Mouse (Mus musculus) naive thymus-derived CD4-positive, alpha-beta T cell, adult 2 months (primary cell): ENCODE data around the gene Capn1.

Source experiments
- DNase-seq: peaks from one replicate; pipeline ENCODE4 v3.0.0-alpha.2; 2011; ENCODE audit warnings: low read depth

Capn1 gene

GRCm38 (mm10) chr19:6015511-6016315, at the start of gene Capn1:
Gene Capn1, minus strand, starts transcription at chr19:6015897.
- peak; percentile 82 for DNase-seq

- no peak for DNase-seq
These were observed 47.4 kb upstream of the Capn1 start for GRCm38 (mm10) chr19:6063081-6063480.

- no peak for DNase-seq
These were observed 46.7 kb upstream of the Capn1 start for GRCm38 (mm10) chr19:6062418-6062817.

- DNase-seq: peak; percentile 74
These were observed 46.1 kb upstream of the Capn1 start for GRCm38 (mm10) chr19:6061641-6062302.

DNA sequence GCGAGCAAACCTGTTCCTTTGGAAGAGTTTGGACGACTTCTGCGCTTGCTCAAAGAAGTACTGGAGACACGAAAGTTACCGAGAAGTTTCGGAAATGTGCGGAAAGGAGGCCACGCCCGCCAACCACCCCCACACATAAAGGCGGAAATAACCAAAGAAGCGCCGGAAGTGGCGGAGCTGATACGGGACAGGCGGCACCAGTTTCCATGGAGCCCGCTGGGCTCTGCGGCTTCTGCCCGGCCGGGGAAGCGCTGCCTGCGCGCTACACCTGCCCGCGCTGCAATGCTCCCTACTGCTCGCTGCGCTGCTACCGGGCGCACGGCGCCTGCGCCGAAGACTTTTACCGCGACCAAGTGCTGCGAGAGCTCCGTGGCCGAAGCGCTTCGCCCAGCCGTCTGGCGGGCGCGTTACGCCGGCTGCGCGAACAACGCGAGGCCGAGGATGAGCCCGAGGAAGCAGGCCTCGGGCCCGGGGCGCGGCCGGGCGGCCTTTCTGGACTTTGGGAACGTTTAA, 45.4 kb upstream of the Capn1 start, which contains the start of gene Znhit2:
TSS of gene Znhit2 (plus strand) at position 172 of the 513 bp plus-strand sequence.
- DNase-seq: peak; percentile 96

DNA sequence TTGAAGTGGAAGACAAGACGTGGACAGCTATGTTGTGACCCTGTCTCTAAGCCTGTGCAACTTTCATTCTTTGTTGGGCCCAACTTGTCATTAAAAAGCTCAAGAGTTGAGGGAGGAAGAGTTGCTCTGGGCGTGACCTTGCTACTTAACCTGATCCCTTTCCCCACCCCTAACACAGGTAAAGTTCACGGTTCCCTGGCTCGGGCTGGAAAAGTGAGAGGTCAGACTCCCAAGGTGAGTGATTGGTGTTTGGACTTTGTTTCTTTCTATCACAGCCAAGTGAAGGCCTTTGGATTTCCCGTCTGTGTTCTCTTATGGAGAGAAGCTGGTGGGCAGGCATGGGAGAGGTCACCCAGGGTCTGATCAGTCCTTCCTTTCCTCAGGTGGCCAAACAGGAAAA, 43.3 kb upstream of the Capn1 start:
- no peak for DNase-seq

- DNase-seq: no peak
These were observed 42.8 kb upstream of the Capn1 start for GRCm38 (mm10) chr19:6058513-6058912.

- DNase-seq: peak; percentile 99
These were observed 41.8 kb upstream of the Capn1 start, which contains the start of the genes Mrpl49 and Fau for GRCm38 (mm10) chr19:6057313-6058096. Gene Mrpl49, minus strand, starts transcription at chr19:6057785. Gene Fau, plus strand, starts transcription at chr19:6057844.

DNA sequence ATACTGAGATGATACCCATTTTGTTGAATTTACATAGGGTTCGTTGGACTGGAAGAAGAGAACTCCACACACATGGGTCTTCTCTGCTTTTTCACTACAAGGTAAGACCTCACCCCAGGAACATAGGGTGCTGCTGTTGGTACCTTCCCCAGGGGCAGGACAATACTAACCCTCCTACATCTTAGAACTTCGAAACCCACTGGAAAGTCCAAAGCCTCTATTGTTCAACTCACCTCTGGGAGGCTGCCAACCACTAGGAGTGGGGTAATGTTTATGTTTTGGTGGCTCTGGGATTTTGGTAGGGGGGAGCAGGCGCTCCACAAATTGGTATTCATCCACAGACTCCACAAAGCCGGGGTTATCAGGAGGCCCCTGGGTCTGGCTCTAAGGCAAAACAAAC, 41.0 kb upstream of the Capn1 start:
- DNase-seq: no peak

- DNase-seq: peak; percentile 10
These were observed 38.6 kb upstream of the Capn1 start for GRCm38 (mm10) chr19:6054296-6054695.

GRCm38 (mm10) chr19:6052516-6052915, 36.8 kb upstream of the Capn1 start:
- no peak for DNase-seq

DNA sequence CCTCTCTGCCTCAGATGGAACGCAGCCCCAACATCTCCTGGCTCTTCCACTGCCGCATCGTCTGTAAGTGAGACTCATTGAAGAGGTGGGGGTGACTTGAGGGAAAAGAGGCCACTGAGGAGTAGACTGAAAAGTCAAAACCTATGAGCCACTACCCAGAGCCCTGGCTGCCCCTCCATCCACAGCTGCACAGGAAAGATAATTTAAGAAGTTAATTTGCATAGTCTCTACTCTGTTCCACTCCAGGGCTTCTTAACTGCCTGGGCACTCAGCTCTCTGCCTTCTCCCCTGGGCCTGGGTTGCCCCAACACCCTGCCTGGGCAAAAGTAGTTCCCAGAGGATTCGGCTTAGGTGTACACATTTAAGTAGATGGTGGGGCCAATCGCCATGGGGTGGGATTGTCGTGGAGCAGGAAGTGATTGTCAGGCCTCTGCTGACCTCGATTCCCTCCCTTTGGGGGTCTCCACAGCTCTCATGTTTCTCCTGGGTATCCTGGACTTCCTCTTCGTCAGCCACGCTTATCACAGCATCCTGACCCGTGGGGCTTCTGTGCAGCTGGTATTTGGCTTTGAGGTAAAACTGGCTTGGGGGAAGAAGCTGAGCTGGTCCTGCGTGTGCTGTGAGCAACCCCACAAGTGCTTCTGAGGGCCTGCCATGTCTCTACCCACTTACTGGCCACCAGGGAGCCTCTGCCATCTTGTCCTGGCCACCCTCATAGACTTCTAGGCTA, 33.1 kb upstream of the Capn1 start:
- no peak for DNase-seq

DNA sequence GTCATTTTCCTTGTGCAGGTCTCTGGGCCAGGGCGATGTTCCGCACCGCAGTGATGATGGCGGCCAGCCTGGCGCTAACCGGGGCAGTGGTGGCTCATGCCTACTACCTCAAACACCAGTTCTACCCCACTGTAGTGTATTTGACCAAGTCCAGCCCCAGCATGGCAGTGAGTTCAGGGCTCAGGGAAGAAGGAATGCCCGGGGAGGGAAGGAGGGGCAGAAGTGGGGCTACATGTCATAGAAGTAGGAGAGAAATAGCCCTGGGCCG, 32.1 kb upstream of the Capn1 start:
- no peak for DNase-seq

GRCm38 (mm10) chr19:6047154-6047898, 31.6 kb upstream of the Capn1 start:
- no peak for DNase-seq

- DNase-seq: peak; percentile 95
These were observed 30.8 kb upstream of the Capn1 start, which contains the start of gene Syvn1 for GRCm38 (mm10) chr19:6046294-6047153. Gene Syvn1, plus strand, starts transcription at chr19:6046576.

- no peak for DNase-seq
These were observed 29.9 kb upstream of the Capn1 start for GRCm38 (mm10) chr19:6045366-6046293.

DNA sequence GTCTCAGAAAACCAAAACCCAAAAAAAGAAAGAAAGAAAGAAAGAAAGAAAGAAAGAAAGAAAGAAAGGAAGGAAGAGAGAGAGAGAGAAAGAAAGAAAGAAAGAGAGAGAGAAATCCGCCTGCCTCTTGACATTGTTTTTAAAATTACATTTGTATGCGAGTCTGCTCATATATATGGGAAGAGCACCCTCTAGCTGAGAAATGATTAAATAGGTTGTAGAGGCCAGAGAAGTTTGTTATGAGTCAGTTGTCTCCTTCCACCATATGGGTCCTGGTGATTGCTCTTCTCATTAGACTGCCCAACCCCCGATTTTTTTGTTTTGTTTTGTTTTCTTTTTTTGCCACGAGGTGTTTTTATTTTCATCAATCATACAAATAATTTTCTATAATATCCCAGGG, 28.4 kb upstream of the Capn1 start:
- peak; percentile 63 for DNase-seq

- DNase-seq: no peak
These were observed 26.6 kb upstream of the Capn1 start for GRCm38 (mm10) chr19:6042293-6042692.

DNA sequence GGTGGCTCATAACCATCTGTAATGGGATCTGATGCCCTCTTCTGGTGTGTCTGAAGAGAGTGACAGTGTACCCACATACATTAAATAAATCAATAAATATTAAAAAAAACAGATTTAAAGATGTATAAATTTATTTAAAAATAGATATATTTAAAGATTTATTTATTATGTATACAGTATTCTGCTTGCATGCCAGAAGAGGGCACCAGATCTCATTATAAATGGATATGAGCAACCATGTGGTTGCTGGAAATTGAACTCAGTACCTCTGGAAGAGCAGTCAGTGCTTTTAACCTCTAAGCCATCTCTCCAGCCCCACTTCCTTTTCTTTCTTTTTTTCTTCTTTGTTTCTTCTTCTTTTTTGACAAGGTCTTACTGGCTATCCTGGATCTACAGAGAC, 24.3 kb upstream of the Capn1 start:
- no peak for DNase-seq
